Mouse (Mus musculus): ENCODE results near the gene Sfxn2.

GRCm38 (mm10) chr19:46623194-46623667, 50.1 kb downstream of the Sfxn2 start:
- TF ChIP-seq CTCF (IDR thresholded peaks at IDR 0.05; ENCODE audit: borderline replicate concordance, extremely low read depth, insufficient read depth, insufficient read length) (no peak), POLR2A (IDR thresholded peaks at IDR 0.05; ENCODE audit: borderline replicate concordance, extremely low read depth, insufficient read depth, insufficient read length, poor library complexity, severe bottlenecking) (no peak)
